Mouse (Mus musculus): ENCODE data around the gene Washc3. TPM values are rescaled to one million over a fixed set of nuclear protein-coding genes. Genes with fewer than 3 reads are reported as not detected.

The Washc3 gene
- 55.6 TPM for total RNA-seq (2023)

GRCm38 (mm10) chr10:88200951-88201638 is at the start of gene Washc3:
TSS of gene Washc3 (plus strand) at chr10:88201093.

Other genes with a start within 250 kb of the Washc3 start
- not detected for gene Pmch, start 110.0 kb upstream of the Washc3 start, total RNA-seq (2023)
- not detected for gene Parpbp, start 54.2 kb upstream of the Washc3 start, total RNA-seq (2023)
- 4.8 TPM for gene Nup37, start 54.1 kb upstream of the Washc3 start, total RNA-seq (2023)
- gene Dram1, start 178.0 kb downstream of the Washc3 start, total RNA-seq (2023) = 0.38 TPM
- 37.0 TPM for gene Gnptab, start 178.0 kb downstream of the Washc3 start, total RNA-seq (2023)

Data from CD4-positive naive resting alpha-beta T cell, adult 76 days (primary cell).